Mouse (Mus musculus) brain, embryonic 18.5 days (tissue): ENCODE measurements around the gene Lrrc14b.

Experiments
- DNase-seq: peaks from one replicate; pipeline ENCODE4 v3.0.0-alpha.2; 2012; ENCODE audit warnings: low read depth, low spot score

Gene Lrrc14b

GRCm38 (mm10) chr13:74363859-74364235 is at the start of gene Lrrc14b:
TSS of gene Lrrc14b (minus strand) at chr13:74364005.
- DNase-seq = no peak

- no peak for DNase-seq
Observed at GRCm38 (mm10) chr13:74399298-74399839, 35.6 kb upstream of the Lrrc14b start, which contains the start of gene Ftl1-ps1. TSS of gene Ftl1-ps1 (plus strand) at chr13:74399694.

- DNase-seq = no peak
Observed at GRCm38 (mm10) chr13:74391156-74391555, 27.4 kb upstream of the Lrrc14b start.

GRCm38 (mm10) chr13:74390371-74390990 is 26.7 kb upstream of the Lrrc14b start, which contains the start of gene Zfp72:
TSS of gene Zfp72 (minus strand) at chr13:74390836.
- DNase-seq = peak; percentile 70

- DNase-seq = no peak
Observed at GRCm38 (mm10) chr13:74389730-74390129, 25.9 kb upstream of the Lrrc14b start.

GRCm38 (mm10) chr13:74382289-74382688 is 18.5 kb upstream of the Lrrc14b start:
- DNase-seq = no peak

GRCm38 (mm10) chr13:74381533-74382276 is 17.9 kb upstream of the Lrrc14b start:
- no peak for DNase-seq

GRCm38 (mm10) chr13:74363176-74363858 is 488 bp downstream of the Lrrc14b start:
- DNase-seq = no peak

- no peak for DNase-seq
Observed at GRCm38 (mm10) chr13:74362218-74362617, 1.6 kb downstream of the Lrrc14b start.

- no peak for DNase-seq
Observed at GRCm38 (mm10) chr13:74356491-74356890, 7.3 kb downstream of the Lrrc14b start.

GRCm38 (mm10) chr13:74350435-74350906 is 13.3 kb downstream of the Lrrc14b start:
- DNase-seq = no peak

GRCm38 (mm10) chr13:74349566-74350434 is 14.0 kb downstream of the Lrrc14b start, which contains the start of the genes Sdha and Ccdc127:
TSS of gene Sdha (minus strand) at chr13:74350280.
TSS of gene Ccdc127 (plus strand) at chr13:74350309.
- DNase-seq = peak; percentile 92

- no peak for DNase-seq
Observed at GRCm38 (mm10) chr13:74341036-74341435, 22.8 kb downstream of the Lrrc14b start.

- DNase-seq = no peak
Observed at GRCm38 (mm10) chr13:74329321-74329720, 34.5 kb downstream of the Lrrc14b start.

GRCm38 (mm10) chr13:74317170-74317849 is 46.5 kb downstream of the Lrrc14b start, which contains the start of gene Pdcd6:
TSS of gene Pdcd6 (minus strand) at chr13:74317580.
- peak; percentile 73 for DNase-seq

GRCm38 (mm10) chr13:74316789-74317169 is 47.0 kb downstream of the Lrrc14b start:
- no peak for DNase-seq

GRCm38 (mm10) chr13:74316386-74316785 is 47.4 kb downstream of the Lrrc14b start:
- no peak for DNase-seq

GRCm38 (mm10) chr13:74314616-74315015 is 49.2 kb downstream of the Lrrc14b start:
- DNase-seq = no peak
